Mouse (Mus musculus) splenic B cell, adult 2 months (primary cell): Measurements from ENCODE around the gene N4bp2l2.
A peak's percentile ranks its signal among the peaks of the same experiment; 100 is the strongest.

Experiments used
- DNase-seq: peaks from one replicate; pipeline ENCODE4 v3.0.0-alpha.2; 2011; ENCODE audit warnings: low read depth, low spot score
- H3K27me3 ChIP-seq: 2 replicates; pipeline ENCODE4 v1.6.1; 2012; ENCODE audit warnings: mild to moderate bottlenecking, low read length, moderate library complexity, mixed read lengths; ENCODE audit not compliant: control insufficient read depth, poor library complexity, insufficient read depth, severe bottlenecking
- H3K36me3 ChIP-seq: 2 replicates; pipeline ENCODE4 v1.6.1; 2012; ENCODE audit warnings: mild to moderate bottlenecking, low read length, moderate library complexity, mixed read lengths; ENCODE audit not compliant: control insufficient read depth, poor library complexity, insufficient read depth, severe bottlenecking

The N4bp2l2 gene

DNA sequence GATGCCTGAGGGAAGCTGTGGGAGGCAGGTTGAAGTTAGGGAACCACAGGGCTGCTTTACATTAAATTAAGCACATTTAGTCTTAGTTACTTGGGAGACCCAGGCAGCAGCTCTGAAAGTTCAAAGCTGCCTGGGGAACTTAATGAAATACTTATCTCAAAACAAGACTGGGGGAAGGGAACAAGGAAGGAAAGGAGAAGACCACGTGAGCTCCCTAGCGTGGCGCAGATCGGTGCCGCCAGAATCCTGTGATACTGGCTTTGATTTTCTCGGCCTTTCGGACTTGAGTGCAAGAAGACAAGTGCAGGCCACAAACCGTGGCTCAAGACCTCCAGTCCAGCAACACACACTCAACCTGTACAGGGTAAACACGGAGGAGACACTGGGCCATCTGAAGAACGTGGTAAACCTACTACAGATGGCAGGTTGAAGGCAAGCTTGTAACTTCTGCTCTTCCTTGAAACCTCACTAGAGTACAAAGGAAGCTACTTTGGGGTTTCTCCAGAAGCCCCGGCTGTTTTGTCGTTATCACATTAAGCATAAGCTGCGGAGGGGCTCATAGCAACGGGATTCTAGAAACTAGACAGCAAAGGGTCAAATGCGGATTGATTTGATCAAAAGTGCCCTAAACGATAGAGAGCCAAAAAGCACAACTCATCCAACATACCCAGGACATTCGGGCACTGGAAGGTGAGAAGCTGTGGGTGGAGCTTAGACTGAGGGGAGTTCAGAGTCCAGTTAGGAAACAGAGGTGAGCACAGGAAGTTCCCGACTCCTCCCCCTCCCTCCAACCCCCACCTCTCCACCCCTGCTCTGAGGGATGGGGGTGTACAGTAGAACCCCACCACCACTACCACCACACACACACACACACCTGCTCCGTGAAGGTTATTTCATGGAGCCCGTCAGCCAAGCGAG, 67.5 kb downstream of the N4bp2l2 start:
- no peaks in the 10 kb centered on the region for H3K27me3 ChIP-seq
- DNase-seq = peak; percentile 22

DNA sequence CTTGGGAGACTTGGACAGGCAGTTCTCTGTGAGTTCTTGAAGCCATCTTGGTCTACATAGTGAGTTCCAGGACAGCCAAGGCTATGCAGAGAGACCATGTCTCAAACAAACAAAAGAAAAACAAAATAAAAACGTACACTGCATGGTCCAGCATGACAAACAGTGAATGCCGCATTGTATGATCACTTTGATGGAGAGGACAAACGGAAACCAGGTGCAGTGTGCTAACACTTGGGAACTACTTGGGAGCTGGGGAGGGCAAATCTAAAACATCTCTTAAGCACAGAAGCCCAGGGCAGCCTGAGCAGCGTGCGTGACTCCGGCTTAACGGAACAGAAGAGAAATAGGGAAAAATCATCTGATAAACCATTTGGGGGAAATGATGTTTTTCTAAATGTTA, 68.9 kb downstream of the N4bp2l2 start, which contains the start of gene N4bp2l1:
N4bp2l1 (minus strand) TSS at position 101 of the 400 bp plus-strand sequence.
- no peaks in the 10 kb centered on the region for H3K27me3 ChIP-seq
- H3K36me3 ChIP-seq = no peaks in the 10 kb centered on the region
- no peak for DNase-seq

More for the DNA sequence above, 67.5 kb downstream of the N4bp2l2 start:
- no peaks in the 10 kb centered on the region for H3K36me3 ChIP-seq

DNA sequence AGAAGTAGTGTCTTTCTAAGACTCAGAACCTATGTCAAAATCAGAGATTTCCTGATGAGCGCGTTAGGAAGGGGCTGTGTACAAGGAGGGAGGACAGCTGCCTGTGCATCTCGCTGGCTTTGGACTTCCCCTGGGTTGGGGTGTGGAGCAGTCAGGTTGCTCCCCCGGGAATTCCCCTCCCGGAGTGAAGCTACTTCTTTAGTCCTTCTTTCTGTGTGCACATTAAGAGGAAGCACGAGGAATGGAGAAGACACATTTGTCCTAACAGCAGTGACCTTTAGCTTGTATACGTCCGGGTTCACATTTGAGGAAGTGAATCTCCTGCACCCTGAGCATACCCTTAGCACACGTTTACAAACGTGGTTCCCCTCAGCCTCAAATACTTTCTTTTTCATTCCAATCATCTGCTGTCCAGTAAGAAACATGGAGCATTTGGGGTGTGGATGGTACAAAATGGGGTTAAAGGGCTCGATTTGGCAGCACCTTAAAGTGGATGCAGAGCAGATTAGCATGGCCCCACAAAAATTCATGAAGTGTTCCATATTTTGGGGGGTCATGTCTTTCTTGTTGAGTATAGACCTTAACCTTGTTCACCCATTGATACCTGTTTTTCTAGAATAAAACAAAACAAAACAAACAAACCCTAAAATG, 70.5 kb downstream of the N4bp2l2 start:
- DNase-seq = peak; percentile 87
- Histone ChIP-seq H3K27me3 (no peaks in the 10 kb centered on the region), H3K36me3 (no peaks in the 10 kb centered on the region)

DNA sequence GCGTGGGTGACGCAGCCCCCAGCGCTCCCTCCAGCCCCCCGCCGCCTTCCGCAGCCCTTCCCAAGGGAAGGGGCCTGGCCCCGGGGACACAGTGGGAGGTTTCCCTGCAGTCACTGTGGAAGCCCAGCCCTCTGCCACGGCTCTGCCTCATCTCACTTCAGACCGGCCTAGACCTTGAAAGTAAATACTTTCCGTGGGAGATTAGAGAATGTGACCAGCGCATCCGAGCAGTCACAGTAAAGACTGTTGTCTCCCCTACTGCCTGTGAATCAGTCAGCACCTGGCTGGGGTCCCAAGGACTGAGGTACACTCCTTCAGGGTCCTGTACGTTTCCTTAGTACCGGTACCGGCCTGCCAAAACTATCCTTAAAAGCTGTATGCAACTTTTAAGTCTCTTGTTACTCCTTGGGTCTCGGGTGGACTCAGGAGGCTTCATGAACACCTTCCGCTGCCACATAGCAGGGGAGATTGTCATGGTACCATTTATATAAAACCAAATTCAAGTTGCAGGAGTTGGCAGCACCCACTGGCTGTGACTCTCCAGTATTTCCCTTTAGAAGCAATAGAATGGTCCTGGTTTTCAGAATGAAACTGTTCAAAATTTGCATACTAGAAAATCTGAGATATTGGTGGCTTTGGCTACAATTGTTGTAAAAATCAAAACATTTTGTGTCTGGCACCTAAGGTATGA, 71.2 kb downstream of the N4bp2l2 start:
- no peaks in the 10 kb centered on the region for H3K27me3 ChIP-seq

DNA sequence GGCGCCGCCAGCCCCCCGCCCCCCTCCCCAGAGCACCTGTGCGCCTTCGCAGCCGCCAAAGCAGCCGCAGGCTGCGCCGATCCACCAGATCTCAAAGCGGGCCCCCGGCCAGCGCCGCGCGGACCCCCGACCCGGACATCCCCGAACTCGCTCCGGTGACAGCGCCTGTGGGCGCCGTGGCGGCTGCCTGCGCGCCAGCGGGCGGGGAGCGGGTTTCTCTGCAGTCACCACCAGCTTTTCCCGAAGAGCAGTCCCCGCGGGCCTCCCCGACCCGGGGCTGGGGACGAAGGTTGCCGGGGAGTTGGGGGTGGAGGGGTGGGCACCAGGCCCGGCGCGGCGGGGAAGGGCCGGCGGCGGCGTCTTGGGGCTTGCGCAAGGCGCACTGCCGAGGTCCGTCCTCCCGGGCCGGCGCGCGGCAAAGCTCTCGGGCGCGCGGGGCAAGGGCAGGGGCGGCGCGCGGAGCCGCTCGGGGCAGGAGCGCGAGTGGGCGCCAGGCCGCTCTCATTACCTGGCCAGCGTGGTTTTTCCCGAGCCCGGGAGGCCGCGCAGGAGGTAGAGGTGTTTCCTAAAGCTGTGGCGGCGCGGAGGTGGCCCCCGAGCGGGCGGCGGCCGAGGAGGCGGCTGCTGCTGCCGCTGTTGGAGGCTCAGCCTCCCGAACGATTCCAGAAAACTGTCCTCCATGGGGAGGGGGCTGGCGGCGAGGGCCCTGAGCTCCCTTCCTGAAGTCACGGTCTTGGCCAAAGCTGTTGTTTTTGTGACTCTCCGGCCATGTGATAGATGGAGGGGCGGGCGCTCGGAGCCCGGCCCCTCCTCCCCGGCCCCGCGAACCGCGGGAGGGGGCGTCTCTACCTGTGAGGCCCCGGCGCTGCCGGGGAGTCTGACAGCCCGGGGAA, 72.0 kb downstream of the N4bp2l2 start:
- H3K27me3 ChIP-seq = no peaks in the 10 kb centered on the region
- DNase-seq = peak; percentile 69

More for the DNA sequence above, 71.2 kb downstream of the N4bp2l2 start:
- H3K36me3 ChIP-seq = no peaks in the 10 kb centered on the region
- no peak for DNase-seq

DNA sequence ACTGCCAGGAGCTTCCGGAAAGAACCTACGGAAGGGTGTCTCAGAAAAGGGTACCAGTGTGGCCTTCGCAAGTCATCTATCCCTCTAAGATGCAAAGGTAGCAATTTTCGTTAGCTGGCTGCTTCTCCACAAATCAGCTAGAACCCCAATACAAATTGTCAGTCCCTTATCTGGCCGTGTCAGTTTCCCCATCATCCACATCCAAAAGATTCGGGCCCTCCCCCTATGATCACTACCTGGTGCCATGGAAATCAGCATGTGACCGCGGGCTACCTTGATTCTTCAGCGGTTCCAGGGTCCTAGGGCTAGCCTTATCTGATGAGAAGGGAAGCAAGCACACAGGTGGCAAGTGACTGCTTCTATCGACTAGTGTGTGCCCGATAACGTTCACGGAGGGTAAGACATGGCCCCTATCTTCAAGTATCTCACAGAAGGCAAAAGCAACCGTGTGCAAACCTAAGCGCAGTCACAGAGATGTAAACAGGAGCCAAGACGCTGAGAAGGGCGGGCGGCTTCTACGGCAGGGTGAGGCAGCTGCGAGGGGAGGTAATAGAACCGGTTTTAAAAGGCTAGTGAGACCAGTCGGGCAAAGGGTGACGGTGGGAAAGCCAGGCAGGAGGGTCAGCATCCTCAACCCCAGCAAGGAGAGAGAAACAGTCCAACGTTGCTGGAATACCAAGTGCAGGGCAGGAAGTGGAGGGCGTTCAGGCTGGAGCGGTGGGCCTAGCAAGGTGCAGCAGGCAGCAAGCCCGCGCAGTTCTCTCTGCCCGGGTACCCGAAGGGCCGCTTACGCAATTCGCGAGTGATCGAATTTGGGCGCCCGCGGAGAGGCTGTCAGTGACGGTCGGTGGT, 72.9 kb downstream of the N4bp2l2 start:
- Histone ChIP-seq H3K27me3 (no peaks in the 10 kb centered on the region), H3K36me3 (no peaks in the 10 kb centered on the region)
- DNase-seq = peak; percentile 56

More for the DNA sequence above, 72.0 kb downstream of the N4bp2l2 start:
- H3K36me3 ChIP-seq = no peaks in the 10 kb centered on the region

DNA sequence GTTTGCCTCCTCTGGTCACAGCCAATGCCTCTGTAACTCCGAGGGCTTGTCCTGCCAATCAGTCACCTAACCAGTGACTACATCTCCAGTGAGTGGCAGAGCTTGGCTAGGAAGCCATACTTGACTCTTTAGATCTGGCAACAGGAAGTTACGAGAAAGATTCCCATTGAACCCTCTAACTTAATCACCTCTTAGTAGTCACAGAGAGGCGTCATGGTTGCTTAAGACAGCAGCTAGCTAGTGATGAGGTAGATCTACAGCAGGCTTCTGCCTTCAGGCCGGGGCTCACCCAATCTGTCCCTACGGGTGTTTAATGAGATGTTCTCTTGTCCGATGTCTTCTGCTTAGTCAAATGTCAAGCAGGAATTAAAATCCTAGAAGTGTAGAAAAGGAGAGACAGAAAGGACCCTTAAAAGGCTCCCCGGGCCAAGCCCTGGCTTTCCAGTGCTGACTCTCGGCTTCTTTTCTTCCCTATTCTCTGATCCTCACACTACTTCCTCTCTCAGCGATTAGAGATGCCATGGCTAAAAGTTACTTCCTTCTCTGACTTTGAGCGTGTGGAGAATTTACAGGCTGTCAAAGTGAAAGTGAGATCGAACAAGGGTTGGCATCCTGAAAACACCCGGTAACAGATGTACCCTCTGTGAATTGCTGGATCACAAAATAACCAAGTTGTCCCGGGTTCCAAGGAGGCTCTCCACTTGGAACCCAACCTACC, 73.6 kb downstream of the N4bp2l2 start:
- DNase-seq = peak; percentile 68
- no peaks in the 10 kb centered on the region for H3K36me3 ChIP-seq
- H3K27me3 ChIP-seq = no peaks in the 10 kb centered on the region

DNA sequence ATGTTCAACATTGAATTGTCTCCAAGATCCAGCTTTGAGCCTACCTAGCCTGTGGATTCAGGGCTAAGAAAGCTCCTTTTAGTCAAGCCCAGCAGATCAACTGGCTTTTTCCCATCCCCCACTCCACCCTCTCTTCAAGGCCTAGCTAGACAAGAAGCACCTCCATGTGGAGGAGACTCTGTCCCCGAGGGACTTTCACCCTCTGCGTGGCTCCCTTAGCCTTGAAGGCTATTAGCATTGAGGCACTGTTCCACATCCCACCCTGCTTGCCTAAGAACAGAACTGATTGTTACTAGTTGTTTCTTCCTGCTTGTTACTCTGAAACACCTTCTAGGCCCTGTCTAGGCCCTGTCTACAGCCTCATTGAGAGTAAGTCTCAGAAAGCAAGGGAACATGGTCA, 76.0 kb downstream of the N4bp2l2 start:
- no peak for DNase-seq
- no peaks in the 10 kb centered on the region for H3K27me3 ChIP-seq

DNA sequence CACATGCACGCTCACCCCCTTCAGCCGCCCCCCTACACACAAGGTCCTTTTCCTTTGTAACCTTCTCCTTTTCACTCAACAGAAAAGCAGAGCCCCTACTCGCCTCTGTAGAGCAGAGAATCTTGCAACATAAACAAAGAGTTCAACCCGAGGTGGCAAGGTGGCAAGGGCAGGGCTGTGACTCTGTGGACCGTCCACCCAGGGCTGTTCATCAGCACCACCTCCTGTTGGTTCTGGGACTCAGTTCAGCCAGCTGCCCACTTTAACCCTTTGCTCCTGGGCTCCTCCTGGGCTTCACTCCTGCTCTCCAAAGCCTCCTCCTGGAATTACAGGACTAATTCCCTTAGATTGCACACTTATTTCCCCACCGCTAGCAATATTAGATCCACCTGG, 81.7 kb downstream of the N4bp2l2 start:
- Histone ChIP-seq H3K27me3 (no peaks in the 10 kb centered on the region), H3K36me3 (peaks cover 2% of the 10 kb centered on the region; the same call in 1 of the 2 replicates)
- DNase-seq = no peak

More for the DNA sequence above, 76.0 kb downstream of the N4bp2l2 start:
- H3K36me3 ChIP-seq = no peaks in the 10 kb centered on the region

DNA sequence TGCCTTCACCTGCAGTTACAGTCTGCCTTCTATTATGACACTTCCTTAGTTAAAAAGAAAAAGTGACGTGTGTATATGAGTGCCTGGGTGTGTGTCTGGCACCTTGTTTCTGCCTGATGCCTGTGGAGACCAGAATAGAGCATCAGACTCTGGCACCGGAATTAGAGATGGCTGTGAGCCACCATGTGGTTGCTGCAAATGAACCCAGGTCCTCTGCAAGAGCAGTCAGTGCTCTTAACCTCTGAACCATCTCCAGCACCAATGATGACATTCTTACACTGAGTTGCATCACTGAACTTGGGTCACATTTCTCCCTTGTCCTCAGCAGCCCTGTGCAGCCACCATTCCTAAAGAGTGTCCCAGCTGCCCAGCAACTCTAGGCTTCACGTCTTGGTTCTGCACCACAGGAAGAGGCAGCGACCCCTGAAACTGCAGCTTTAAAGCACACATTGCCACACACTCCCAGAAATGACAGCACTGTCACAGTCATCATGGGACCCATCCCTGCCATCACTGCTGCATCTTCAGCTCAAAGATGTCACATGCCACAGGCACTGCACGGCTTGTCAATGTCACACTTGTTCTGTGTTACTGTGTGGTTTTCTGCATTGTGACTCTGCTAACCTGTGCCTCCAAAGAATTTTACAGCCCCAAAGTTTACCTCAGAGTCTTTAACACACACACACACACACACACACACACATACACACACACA, 82.2 kb downstream of the N4bp2l2 start:
- H3K27me3 ChIP-seq = no peaks in the 10 kb centered on the region
- no peak for DNase-seq
- H3K36me3 ChIP-seq = peaks cover 2% of the 10 kb centered on the region; the same call in 1 of the 2 replicates

DNA sequence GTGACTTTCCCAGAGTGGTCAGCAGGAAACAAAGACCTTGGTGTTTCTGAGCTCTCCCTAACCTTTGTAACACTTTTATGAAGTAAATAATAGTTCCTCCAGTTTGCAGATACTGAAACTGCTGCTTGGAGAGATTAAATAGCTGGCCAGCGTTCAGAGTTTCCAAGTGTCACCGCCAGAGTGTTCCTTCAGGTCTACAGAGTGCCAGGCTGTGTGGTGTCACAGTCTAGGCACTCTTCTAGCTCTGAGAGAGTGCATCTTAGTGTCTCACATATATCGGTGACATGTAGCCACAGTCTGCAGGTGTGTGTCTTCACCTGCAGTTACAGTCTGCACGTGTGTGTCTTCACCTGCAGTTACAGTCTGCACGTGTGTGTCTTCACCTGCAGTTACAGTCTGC, 82.8 kb downstream of the N4bp2l2 start:
- Histone ChIP-seq H3K27me3 (no peaks in the 10 kb centered on the region), H3K36me3 (peaks cover 2% of the 10 kb centered on the region; the same call in 1 of the 2 replicates)
- DNase-seq = no peak

DNA sequence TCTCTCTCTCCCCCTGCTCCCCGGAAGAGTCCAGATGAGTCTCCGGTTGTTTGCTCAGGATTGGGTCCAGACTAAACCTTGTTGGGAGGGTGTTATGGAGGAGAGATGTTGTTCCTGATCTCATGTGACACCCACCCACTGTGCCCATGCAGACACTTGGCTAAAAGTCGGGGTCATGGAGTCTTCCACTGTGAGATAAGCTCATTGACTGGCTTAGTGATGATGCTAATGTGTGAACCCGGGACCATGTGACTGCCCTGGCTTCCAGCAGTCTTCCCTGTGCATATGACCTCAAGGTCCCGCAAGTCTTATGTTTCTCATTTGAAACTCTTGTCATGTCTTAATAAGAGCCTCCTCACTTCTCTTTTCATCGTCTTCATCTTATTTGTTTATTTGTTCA, 84.8 kb downstream of the N4bp2l2 start:
- peaks cover 2% of the 10 kb centered on the region; the same call in 1 of the 2 replicates for H3K36me3 ChIP-seq
- H3K27me3 ChIP-seq = no peaks in the 10 kb centered on the region
- no peak for DNase-seq
